Mouse (Mus musculus) midbrain, postnatal 0 days (tissue): ENCODE measurements at regions not wholly inside any gene's neighbourhood (a gene's known extent, or its start where the extent isn't known, plus 50 kb on each side); places are given as distances from the start of the nearest gene placed in this dataset.

Experiments
- ATAC-seq: fragments of 200-750 bp; cut with Nextera tagmentation; 2 replicates; pipeline ENCODE4 v1.8.0; 2017; ENCODE audit warnings: moderate number of reproducible peaks, mild to moderate bottlenecking, moderate TSS enrichment, moderate library complexity; ENCODE audit not compliant: low FRiP score
- DNase-seq: peaks from one replicate; pipeline ENCODE4 v3.0.0-alpha.2; 2015; ENCODE audit warnings: low spot score
- H3K27ac ChIP-seq: fragments of 300-500 bp; sonication (generic); 2 replicates; pipeline ENCODE4 v1.5.1; 2014; ENCODE audit warnings: low read depth, mild to moderate bottlenecking, low read length, mixed read lengths
- H3K27me3 ChIP-seq: fragments of 300-500 bp; sonication (generic); 2 replicates; pipeline ENCODE4 v1.6.1; 2014; ENCODE audit warnings: low read length, control low read depth, mixed read lengths; ENCODE audit not compliant: insufficient read depth
- H3K36me3 ChIP-seq: fragments of 300-500 bp; sonication (generic); 2 replicates; pipeline ENCODE4 v1.6.1; 2014; ENCODE audit warnings: low read length, control low read depth, mixed read lengths; ENCODE audit not compliant: insufficient read depth
- H3K4me1 ChIP-seq: fragments of 300-500 bp; sonication (generic); 2 replicates; pipeline ENCODE4 v1.6.1; 2014; ENCODE audit warnings: mild to moderate bottlenecking, control low read depth, antibody characterized with exemption, low read length, mixed read lengths; ENCODE audit not compliant: insufficient read depth
- H3K4me2 ChIP-seq: fragments of 300-500 bp; sonication (generic); 2 replicates; pipeline ENCODE4 v1.6.1; 2014; ENCODE audit warnings: low read depth, mild to moderate bottlenecking, low read length, mixed read lengths; ENCODE audit not compliant: poor library complexity, severe bottlenecking
- H3K4me3 ChIP-seq: fragments of 300-500 bp; sonication (generic); 2 replicates; pipeline ENCODE4 v1.5.1; 2014; ENCODE audit warnings: low read depth, mild to moderate bottlenecking, low read length, moderate library complexity
- H3K9ac ChIP-seq: fragments of 300-500 bp; sonication (generic); replicated peaks from 2 replicates; pipeline ENCODE4 v1.6.1; 2014; ENCODE audit warnings: mild to moderate bottlenecking, low read length, moderate library complexity, mixed read lengths; ENCODE audit not compliant: poor library complexity, severe bottlenecking
- H3K9me3 ChIP-seq: fragments of 300-500 bp; sonication (generic); 2 replicates; pipeline ENCODE4 v1.6.1; 2016; ENCODE audit warnings: low read length, control low read depth
- CTCF ChIP-seq: IDR thresholded peaks from 2 replicates; pipeline ENCODE4 v1.5.1; 2016; ENCODE audit warnings: antibody characterized with exemption, mild to moderate bottlenecking
- WGBS: fragments of 180-500 bp; shearing (Covaris S2); extraction: QIAGEN DNeasy Blood & Tissue Kit; methylation state at CpG from one replicate; pipeline ENCODE4 v1.1.7; 2014; 5-methylcytosine and 5-hydroxymethylcytosine counted together

- TF ChIP-seq CTCF = no peak
- no peak overlapping the region for H3K9ac ChIP-seq
- H3K27ac ChIP-seq = no peak overlapping the region
- no peak for DNase-seq
- H3K27me3 ChIP-seq = no peaks in the 10 kb centered on the region
- H3K4me2 ChIP-seq = no peak overlapping the region
- no peaks in the 10 kb centered on the region for H3K36me3 ChIP-seq
- peak; percentile 56; the same call in 1 of the 2 replicates for ATAC-seq
- no peaks in the 10 kb centered on the region for H3K9me3 ChIP-seq
- H3K4me1 ChIP-seq = no peaks in the 10 kb centered on the region
- 39% methylated on average over 1 of the region's 1 CpGs for WGBS
- no peak overlapping the region for H3K4me3 ChIP-seq
These were observed 235.0 kb upstream of the Gje1 start for GRCm38 (mm10) chr10:14952899-14953478.

GRCm38 (mm10) chr10:14941875-14942274 is 223.9 kb upstream of the Gje1 start:
- H3K36me3 ChIP-seq = no peaks in the 10 kb centered on the region
- H3K9ac ChIP-seq = no peak overlapping the region
- H3K4me1 ChIP-seq = no peaks in the 10 kb centered on the region
- TF ChIP-seq CTCF = no peak
- H3K27me3 ChIP-seq = no peaks in the 10 kb centered on the region
- H3K4me3 ChIP-seq = no peak overlapping the region
- H3K27ac ChIP-seq = no peak overlapping the region
- no peaks in the 10 kb centered on the region for H3K9me3 ChIP-seq
- ATAC-seq (no peak), DNase-seq (no peak)
- H3K4me2 ChIP-seq = no peak overlapping the region
- 81% methylated on average over 2 of the region's 2 CpGs for WGBS
